Mouse (Mus musculus) frontal cortex, postnatal 36 days (tissue): Measurements from ENCODE around the gene Smad6.

Experiments
- DNase-seq, 2 experiments: peaks; one replicate each; pipeline ENCODE4 v3.0.0; 2022; ENCODE audit warnings: low spot score in 2 of 2

Smad6 gene

DNA sequence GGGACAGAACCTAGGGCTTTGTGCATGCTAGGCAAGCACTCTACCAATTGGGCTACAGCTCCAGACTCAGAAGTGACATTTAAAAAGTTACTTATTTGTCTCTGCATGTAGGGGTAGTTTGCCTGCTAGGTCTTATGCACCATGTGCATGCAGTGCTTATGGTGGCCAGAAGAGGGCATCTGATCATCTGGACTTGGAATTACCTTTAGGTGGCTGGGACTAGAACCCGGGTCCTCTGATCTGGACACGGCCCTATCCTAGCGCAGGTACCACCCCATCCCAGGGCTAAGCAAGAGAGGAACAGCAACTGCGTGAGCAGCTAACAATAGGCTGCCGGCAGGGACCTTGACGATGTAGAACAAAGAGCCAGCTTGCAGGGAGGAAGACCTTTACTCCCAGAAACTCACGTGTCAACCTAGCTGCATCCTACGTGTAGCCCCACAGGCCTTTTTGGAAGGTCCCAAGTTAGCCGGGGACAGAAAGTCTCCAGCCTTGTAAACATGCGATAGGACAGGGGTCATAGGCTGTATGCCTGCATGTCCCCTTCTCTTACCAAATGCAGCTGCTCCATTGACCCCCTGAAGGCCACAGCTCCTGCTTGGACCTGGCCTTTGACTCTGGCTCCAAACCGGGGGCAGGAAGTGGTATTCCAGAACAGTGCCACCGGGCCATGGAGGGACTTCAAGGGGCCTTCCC lies 38.8 kb downstream of the Smad6 start:
- no peak for DNase-seq

DNA sequence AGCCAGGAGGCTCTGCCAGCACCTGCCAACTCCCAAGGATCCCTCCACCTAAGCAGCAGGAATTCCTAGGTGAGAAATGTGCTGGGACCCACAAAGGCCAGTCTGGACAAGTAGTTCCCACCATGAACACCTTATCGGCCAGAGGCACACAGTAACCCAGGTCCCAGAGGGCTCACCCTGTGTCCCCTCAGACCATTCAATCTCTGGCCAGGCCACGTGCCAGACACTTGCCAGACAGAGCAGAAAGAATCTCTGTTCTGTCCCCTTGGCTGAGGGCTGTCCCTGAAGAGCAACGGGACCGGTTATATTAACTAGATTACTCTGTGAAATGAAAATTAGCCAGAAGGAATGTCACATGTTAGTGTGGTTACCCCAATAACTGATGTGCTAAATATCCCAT lies 39.9 kb downstream of the Smad6 start:
- DNase-seq = no peak

DNA sequence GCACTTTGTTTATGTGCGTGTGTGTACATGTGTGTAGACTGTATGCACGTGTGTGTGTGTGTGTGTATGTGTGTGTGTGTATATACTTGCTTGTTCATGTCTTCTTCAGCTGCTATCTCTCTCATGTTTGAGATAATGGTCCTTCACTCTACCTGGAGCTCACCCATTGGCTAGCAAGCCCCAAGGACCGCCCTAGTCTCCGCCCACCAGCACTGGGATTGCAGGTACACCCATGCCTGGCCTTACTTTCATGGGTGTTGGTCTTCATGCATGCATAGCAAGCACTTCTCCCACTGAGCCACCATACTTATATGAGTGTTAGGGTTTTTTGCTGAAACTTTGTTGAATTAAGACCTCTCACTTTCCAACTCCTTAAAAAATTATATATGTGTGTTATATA lies 40.5 kb downstream of the Smad6 start:
- no peak for DNase-seq

DNA sequence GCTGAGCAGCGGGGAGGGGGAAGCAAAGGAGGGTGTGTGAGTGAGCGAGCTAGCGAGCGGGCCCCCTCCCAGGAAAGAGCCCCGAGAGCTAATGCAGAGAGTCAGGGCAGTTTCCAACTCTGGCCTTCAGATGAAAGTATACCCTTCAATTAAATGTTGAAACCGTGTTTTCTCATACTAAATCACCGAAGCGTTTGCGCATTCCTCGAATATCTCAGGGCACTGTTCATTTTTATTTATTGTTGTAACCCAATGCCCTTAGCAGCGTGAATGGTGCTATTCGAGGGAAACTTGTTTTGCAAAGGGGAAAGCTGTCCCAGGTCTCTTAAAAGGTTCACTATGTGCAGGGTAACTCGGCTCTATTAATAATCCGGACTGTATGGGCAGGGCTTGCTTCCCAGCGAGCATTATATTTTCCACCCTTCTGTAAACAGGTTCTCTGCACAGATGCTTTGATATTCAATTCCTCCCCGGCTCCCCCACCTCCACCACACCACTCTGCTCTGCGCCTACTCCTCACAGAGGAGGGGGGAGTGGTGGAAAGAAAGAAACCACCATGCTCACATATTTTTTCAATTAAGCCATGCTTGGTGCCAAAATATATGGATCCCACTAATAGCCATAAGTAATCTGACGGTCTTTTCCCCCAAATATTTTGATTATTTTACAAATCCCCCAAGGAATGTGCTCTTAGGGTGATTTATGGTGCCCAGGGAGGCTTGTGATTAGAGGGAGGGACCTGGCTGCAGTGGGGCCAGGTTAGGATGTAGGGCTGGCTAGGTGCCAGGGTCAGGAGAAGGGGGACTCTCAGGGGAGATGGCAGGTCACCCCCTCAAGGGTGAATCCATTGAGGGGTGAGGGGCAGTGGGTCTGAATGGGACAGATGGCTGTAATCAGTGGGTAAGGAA lies 41.4 kb downstream of the Smad6 start:
- no peak for DNase-seq

DNA sequence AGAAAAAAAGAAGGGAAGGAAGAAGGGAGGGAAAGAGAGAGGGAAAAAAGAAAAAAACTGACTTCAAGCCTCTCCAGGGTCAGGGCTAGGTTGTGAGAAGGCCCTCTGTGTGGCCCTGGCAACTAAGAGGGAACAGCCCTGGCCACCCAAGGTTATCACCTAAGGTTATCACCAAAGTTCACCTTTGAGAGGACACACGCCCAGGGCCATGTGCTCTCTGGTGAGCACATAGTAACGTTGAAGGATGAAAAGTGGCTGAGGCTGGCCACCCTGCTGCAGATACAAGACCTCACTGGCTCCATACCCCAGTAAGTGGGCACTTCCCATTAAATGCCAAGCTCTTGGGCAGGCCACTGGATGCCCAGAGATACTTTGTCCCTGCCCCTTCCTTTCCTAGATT lies 42.6 kb downstream of the Smad6 start:
- no peak for DNase-seq

DNA sequence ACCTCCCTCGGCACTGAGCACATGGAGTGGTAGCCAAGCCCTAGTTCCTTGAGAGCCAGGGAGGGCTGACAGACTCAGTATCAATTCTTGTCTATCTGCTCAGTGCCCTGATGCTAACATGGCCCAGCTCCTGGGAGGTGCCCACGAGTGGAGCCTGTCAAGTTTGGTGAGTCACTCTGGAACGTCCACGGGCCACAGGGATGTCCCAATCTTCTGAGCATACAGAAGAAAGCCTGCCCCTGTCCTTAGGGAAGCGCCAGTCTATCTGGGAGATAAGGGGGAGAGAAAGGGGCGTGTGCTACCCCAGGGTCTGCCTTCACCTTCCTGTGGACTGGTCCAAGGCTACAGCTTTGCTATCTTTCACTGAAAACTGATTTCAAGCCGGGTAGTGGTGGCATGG lies 43.2 kb downstream of the Smad6 start:
- no peak for DNase-seq

DNA sequence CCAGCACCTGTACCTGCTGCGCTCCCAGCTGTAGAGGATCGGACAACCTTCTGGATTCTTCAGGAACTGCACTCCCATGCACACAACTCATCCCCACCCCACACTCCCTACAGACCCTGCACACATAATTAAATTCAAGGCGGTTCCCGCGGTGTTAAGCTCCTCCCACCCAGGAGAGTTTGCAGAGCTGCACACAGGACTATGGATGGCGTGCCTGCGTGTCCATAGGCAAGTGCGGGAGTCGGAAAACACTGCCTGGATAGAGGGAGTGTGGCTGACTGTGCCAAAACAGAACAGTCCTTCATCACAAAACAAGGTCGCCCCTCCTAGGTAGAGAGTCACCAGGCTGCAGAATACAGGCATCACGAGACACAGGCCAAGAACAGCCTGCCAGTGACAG lies 45.9 kb downstream of the Smad6 start:
- no peak for DNase-seq

DNA sequence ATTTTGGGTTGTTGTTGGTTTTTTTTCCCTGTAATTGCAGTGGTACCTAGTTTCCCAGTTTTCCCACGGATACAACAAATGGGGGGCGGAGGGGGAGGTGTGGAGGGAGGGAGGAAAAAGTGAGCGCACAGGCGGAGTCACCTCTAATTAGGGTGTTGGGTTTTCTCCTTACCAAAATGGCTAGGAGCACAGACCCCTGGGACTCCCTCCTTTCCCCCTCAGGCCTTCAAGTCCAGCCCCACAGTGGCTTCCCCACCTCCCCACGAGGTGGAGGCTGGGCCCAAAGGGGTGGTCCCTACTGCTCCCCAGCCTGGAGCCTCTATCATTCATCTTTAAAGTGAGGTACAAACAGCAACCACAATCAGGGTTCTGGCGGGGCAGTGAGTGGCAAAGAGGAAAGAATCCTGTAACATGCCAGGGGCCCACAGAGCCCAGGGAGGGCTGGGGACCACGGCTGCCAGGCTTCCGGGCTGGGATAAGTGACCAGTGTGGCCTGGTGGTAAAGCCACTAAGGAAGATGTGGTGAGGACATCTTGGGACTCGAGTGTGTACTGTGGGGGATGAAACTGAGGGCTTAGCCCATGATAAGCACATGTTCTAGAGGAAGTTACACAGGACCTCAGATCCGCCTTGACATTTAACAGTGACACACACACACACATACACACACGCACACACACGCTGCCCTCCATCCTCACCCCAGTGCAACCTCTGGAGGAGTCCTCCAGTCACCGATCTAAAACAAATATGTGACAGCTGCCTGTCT lies 47.4 kb downstream of the Smad6 start:
- DNase-seq = no peak

DNA sequence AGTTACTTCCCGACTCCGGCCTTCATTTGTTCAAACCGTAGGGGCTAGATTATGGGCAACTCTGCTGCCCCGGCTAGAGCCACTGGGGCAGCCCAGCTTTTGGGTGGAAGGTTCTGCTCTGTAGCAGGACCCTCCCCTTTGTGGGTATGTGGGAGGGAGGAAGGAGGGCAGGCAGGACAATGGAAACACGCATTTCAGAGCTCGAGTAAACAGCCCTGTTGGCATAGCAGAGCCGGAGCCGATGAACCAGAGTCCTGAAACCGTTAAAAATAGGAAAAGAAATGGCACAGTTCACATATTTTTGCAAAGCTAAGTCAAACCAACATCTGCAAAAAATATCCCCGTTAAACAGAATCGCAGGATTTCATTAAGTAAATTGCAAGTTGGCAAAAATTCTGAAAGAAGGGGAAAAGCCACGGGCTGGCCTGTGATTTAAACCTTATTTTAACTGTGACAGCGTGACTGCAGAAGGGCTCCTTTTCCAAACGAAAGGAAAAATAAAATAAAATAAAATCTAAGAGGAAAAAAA lies 48.1 kb downstream of the Smad6 start:
- no peak for DNase-seq

DNA sequence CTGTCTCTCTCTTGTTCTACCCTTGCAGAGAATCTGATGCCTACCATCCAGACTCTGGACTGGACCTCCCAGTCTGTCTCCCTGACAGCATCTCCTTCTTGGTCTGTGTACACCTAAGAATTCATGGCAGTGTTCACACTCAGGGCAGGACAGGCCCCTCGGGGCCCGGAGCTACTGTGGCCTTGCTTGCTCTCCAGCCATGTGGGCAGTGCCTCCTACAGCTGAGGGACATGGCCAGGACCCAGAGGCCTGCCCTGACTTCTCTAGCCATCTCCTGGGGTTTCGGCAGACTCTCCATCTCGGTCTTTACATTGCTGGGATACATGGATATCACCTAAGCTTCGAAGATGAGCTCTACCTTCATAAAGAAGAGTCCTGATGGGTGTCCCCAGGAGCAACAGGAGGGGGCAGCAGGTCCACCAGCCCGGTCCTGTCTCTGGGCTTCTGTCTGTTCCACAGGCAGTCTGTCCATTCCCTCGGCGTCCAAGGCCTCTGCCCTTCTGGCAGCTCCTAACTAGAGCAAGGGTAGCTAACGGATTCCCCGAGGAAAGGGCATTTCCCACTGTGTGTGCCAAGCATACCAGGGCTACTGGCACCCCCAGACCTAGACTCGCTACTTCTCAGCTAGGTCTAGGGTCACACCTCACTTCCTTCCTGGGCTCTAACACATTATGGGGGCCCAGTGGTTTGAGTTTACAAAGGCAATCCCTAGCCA lies 49.1 kb downstream of the Smad6 start:
- no peak for DNase-seq

DNA sequence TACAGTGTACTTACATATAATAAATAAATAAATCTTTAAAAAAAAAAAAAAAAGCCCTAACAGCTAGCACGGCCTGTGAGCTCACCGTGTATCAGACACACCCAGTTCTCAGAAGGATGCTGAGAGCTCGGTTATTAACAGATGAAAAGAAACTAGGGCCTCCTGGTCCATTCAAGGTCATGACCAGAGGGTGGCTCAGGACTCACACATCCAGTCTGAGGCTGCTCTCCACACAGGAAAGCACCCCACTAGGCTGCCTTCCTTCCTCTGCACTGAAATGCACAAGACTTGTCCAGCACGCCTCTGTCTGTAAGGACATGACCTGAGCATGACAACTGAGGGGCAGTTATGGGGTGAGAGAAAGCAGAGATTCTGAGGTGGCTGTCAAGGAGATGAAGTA lies 50.3 kb downstream of the Smad6 start:
- no peak for DNase-seq

DNA sequence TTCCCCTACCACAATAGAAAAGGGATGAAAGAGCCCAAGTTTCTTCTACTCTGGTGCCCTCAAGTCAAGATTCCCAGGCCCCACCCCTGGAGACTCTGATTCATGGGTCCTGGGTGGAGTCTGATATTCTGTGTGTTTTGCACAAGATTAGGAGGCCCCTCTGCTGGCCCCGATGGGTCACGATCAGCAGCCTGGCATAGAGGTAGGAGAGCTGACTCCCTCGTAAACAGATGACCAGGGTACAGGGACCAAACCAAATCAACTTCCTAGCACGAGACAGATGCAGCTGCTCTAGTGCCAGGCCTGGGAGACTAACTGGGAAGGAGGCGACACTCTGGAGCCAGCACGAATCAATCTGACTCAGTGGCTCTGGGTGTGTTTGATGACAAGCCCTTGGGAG lies 51.0 kb downstream of the Smad6 start:
- no peak for DNase-seq

DNA sequence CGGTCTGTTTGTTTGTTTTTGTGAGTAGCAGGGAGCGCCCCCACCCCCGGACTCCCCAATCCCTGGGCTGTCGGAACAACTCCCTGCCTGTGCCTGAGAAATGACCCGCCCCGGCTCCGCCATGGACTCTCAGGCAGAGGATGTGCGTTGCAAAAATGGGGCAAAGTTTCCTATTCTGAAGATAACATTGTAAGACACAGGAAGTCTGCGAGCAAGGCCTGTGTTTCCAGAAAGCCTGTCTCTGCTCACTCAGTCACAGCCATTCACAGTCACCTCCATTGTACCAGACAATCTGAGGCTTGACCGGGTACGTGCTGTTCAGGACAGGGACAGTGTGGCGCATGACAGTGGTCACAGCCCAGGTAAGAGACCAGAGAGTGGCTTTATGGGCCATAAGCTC lies 51.5 kb downstream of the Smad6 start:
- no peak for DNase-seq

DNA sequence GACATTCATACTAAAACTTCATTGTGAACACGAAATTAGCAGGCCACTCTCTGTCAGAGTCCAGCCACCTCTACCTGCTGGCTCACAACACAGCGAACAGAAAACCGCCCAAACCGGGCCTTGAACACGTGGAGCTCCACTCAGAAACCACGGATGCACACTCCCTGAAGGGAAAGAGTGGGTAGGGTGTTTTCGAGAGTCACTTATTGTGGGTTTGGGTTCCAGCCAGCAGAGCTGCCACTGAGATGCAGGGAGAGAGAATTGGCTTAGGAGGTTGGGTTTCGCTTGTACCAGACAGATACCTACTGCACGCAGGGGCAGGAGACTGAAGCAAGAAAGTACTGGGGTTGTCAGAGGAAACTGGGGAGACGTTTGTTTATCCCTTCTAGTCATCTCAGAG lies 52.4 kb downstream of the Smad6 start:
- DNase-seq = no peak

DNA sequence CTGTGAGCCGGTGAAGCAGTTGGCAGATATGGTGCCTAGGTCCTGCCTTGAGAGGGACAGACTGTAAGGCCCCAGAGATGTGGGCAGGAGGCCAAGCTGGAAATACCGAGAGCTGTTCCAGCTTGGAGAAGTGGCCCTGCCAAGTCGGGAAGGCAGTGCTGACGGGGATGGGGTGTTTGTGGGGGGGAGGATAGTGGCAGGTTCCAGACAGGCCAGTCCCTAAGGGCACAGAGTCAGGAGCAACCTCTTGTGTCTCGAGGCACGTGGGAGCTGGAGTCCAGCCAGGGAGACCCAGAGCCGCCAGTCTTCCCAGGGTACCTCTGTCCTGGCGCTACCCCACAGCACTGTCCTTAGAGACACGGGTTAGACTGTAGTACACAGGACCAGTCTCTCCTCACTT lies 53.3 kb downstream of the Smad6 start:
- peak; percentile 21 to 31 for DNase-seq

DNA sequence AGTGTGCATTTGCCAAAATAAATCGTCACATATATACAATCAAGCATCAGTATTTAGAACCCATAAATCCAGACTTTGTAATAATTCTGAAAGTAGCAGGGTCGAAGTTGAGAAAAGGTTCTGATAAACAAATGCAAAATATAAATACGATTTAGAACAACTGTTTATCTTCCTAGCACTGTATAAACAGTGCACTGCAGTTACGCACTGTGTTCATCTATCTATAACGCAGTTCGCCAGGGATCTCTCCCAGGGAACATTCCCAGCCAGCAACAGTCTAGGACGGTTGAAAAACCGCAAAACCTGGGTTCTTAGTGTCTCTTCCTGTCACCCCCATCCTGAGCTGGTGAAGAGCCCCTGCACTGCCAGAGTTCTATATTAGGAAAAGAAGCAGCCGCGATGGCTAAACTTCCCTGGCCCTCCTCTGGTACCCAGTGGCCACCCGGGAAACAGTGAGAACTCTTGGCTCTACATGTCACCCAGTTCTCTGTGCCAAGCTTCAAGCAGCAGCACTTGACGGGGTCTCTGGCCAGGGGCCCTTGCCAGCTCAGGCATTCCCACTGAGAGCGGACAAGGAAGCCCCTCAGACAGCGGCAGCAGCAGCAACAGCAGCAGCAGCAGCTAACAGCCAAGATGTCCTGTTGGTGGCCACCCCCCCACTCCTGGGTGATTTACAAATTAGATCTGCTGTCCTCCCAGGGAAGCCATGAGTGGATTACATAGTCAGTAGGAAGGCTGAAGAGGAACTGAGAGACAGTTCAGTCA lies 54.3 kb downstream of the Smad6 start:
- DNase-seq = no peak

DNA sequence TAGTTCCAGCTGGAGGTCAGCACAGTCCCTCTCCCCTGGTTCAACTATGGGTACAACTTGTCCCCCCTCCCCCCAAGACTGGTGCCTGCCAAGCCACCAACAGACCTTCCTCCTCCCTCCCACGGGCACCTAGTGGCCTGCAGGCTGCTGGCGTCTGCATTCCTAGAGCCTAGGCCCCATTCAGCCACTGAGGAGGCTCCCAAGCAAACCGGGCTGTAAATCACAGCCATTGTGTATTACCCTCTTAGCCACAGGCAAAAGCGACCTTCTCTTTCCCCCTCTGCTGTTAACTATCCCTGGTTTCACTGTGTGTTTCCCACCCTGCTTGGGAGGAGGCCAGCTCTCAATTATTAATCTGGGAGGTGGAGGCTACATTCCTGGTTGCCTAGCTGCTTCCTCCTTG lies 56.3 kb downstream of the Smad6 start:
- no peak for DNase-seq

DNA sequence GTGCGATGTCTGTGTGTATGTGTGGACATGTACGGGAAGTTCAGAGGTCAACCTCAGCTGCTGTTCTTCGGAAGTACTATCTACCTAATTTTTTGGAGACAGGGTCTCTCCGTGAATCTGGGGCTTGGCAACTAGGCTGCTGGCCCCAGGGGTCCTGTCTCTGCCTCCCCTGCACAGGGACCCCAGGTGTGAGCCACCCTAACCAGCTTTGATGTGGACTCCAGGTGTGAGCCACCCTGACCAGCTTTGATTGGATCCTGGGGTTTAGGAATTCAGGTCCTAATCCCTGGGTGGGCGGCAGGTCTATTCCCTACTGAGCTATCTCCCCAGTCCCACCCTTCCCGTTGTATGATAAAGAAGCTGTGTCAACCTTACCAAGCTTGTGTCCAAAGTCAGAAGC lies 60.0 kb downstream of the Smad6 start:
- DNase-seq = no peak

DNA sequence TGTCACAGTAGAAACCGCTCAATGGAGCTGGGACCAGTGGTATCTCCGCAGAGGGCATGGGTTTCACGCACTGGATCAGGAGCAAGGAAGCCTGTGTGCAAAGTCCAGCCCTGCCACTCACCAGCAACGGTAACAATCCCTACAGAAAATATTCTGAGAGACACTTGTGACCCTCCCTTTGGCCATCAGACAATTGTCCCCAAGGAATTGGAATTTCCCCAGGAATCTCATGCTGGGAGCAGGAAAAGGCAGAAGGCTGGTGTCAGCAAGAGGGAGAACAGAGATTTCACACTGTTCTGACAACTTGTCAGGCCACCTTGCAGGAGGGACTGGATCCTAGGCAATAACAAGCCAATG lies 61.1 kb downstream of the Smad6 start:
- DNase-seq = no peak

DNA sequence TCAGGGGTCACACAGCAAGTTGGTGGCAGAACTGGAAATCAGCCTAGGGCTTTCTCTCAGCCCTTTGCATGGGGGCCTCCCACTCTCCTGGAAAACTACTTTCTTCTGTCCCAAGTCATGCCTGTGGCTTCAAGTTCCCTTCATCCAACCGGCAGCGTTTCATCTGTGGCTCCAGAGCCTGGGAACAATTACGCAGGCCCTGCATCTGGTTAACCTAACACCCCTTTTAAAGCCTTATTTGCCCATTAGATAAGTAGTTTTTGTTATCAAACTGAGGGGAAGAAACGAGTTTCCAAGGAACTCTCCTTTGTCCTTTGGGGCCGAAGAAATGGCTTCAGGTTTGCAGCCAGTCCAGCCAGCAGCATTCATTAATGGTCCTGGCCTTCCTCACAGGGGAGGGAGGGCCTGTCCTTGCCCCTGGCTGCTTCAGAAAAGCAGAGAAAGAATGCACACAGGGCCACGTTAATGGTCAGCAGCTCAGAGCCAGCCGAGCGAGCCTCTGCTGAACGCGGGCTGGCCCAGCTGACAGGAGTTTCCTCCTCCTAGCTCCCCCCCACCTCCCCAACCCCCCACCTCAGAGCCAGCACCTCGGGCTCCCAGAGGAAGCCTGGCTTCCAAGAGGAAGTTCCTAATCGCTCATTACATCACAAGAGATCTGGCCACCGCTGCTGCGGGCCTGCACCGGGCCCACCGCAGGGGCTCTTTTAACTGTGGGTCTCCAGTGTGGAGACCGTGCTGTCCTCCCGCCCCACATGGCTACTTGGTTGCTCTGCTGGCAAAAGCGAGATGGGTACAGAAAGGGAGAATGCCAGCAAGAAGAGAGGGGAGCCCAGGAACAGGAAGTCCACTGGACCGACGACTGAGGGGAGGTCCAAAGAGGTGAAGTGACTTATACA lies 61.7 kb downstream of the Smad6 start:
- no peak for DNase-seq
